Mouse (Mus musculus): Measurements from ENCODE around the gene Pex5l. TPM values are rescaled to one million over a fixed set of nuclear protein-coding genes. Genes with fewer than 3 reads are reported as not detected.

The Pex5l gene
- polyA plus RNA-seq, 1 experiment: 0.43 TPM

DNA sequence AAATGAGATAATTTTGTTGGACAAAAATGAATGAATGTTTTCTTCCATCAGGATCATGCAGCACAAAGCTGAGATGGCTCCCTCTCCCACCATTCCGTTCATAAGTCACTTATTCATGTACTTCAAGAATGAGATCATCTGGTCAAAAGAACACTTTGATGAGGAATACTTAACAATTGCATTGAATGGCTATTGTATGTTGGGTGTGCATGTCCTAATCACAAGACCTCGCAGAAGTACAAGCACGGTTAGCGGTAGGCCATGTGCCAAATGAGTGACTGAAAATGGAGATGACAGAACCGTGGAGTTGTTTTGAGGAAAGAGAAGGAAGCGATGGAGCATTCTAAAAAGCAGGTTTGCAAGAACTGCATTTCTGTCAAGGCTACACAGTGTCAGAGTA is 72.3 kb downstream of the Pex5l start:
- no peak for DNase-seq (ENCODE audit: low read depth, low spot score)
- 88% methylated on average over 6 of the region's 6 CpGs for WGBS

DNA sequence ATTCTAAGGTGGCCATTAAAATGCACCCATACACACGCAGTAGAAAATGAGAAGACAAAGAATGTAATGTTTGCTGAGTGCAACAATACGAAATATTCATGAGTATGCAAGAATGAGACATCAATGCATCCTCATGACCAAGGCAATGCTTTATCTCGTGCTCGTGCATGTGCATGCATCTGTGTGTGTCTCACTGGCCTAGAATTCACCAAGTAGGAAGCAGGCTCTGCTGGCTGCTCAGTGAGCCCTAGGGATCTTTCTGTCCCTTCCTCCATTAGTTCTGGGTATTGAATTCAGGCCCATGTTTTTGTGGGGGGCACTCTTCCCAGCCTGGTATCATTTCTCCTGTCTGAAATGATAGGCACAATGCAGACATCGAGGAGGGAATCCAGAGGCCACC is 74.9 kb downstream of the Pex5l start:
- DNase-seq (ENCODE audit: low read depth, low spot score): no peak
- WGBS: 80% methylated on average over 5 of the region's 5 CpGs

- WGBS: 71% methylated on average over 6 of the region's 6 CpGs
- DNase-seq (ENCODE audit: low read depth, low spot score): no peak
These were observed 79.5 kb downstream of the Pex5l start for GRCm38 (mm10) chr3:33063590-33063989.

DNA sequence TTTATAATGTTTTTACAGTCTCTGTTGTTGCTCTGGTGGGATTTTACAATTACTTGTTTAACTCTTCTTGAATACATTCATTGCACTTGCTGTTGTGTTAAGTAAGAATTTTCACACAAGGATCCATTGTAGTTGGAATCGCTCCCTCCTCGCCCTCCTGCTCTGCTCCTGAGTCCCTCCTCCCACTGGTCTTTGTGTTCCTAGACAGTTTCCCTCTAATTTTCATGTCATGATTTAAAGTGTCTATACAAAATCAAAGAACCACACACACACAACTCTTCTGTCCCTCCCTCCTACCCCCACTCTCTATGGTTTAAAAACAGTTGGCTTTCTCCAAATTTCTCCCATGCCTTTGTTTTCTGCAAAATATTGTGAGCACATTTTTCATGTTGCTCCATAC is 81.6 kb downstream of the Pex5l start:
- DNase-seq (ENCODE audit: low read depth, low spot score): no peak
- 81% methylated on average over 2 of the region's 2 CpGs for WGBS

DNA sequence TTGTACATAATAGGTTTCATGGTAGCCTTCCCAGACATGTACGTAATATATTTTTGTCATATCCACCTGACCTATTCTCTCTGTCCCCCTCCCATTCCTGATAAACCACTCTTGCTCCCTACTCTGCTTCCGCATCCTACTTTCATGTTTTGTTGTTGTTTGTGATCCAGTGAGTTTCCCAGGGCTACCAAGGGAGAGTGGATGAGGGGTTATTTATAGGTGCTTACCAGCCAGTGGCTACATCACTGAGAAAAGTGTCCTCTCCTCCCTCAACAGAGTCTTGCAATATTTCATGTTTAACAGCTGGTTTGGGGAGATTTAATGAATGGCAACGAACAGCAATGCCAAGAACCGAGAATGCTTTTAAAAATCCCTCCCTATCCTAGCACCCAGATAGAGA is 82.0 kb downstream of the Pex5l start:
- WGBS: 71% methylated on average over 4 of the region's 4 CpGs
- DNase-seq (ENCODE audit: low read depth, low spot score): no peak

DNA sequence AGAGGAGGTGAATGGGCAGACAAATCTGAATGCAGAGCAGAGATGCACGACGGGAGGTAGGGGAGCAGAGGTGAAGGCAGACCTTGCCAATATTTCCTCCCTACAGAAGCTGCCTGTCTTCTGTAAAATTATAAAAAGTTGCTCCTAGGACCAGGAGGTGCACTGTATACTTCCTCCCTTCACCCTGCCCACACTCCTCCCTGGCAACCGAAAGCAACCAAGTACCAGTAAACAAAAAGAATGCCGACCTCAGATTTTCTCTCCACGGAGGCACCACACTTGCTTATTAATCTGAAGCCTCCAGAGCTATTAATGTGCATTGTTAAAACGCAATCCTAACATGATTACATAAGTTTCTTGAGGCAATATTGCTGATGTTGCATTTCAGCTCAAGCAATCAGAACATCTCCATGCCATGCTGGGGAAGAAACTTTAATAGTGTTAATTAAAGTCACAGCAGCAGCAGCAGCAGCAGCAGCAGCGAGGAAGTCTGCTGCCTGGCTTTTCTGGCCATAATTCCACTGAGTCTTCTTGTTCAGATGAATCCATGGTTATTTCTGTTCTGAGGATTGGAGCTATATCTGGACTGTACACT is 82.6 kb downstream of the Pex5l start:
- DNase-seq (ENCODE audit: low read depth, low spot score): no peak
- WGBS: 58% methylated on average over 7 of the region's 7 CpGs

DNA sequence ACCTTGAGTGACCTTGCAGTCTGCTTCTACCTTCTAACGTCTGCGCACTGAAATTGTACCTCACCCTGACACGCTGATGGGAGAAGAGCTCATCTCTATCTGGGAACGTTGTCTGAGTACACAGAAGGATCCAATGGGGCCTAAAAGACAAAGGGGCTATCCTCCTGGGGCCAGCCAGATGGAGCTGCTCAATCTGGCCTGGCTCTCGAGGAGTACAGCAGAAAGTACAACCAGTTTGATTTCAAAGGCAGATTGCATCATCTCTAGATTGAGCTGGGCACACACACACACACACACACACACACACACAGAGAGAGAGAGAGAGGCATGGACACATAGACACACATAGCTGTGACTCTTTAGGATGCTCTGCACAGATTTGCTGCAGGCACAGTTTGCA is 94.7 kb downstream of the Pex5l start:
- WGBS: 50% methylated on average over 5 of the region's 5 CpGs
- no peak for DNase-seq (ENCODE audit: low read depth, low spot score)

- no peak for DNase-seq (ENCODE audit: low read depth, low spot score)
- WGBS: 70% methylated on average over 6 of the region's 6 CpGs
These were observed 98.3 kb downstream of the Pex5l start for GRCm38 (mm10) chr3:33044799-33045106.

DNA sequence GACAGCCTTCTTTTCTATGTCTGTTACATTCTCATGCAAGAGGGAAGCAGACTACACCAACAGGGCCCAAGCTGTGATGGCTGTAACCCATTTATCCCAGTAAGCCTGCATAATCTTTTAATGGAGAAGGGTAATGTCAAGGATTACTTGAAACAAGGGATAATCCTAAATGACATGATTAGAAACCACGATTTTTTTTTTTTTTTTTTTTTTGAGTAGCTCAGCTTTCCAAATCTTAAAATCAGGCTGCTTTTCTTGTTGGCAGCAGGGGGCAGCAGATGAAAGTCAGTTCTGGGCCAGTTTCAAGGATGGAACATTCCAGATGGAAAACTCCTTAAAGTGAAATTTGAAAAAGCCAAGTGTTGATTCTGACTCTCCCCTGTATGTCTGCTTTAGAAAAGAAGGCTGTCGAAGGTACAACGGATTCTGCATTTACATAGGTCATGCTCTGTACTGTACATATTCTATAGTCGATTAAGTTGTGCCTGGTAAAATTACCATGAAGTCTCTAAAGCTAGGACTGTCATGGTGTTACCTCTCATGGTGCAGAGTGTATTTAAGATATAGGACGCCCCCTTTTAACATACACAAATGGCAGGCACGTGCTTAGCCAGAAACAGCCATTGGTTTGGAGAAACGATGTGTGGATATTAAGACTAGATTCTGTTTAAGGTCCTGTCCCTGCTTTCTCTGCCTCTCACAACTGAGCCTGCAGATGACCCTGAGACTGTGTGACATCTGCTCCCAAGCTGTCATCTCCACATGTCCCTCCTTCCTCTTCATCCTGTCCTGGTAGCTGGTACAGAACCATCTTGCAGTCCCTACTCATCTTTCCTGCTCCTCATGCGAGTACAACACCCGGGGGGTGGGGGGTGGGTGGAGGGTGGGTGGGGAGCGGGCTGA is 98.9 kb downstream of the Pex5l start:
- 67% methylated on average over 10 of the region's 10 CpGs for WGBS
- no peak for DNase-seq (ENCODE audit: low read depth, low spot score)

GRCm38 (mm10) chr3:33024566-33024965 is 118.5 kb downstream of the Pex5l start:
- WGBS: 45% methylated on average over 5 of the region's 5 CpGs

GRCm38 (mm10) chr3:33003901-33004300 is 139.1 kb downstream of the Pex5l start:
- no peak for DNase-seq (ENCODE audit: low read depth, low spot score)
- 35% methylated on average over 4 of the region's 4 CpGs for WGBS

More at GRCm38 (mm10) chr3:33024566-33024965, 118.5 kb downstream of the Pex5l start:
- no peak for DNase-seq (ENCODE audit: low read depth, low spot score)

GRCm38 (mm10) chr3:33001769-33002168 is 141.3 kb downstream of the Pex5l start:
- 76% methylated on average over 3 of the region's 3 CpGs for WGBS
- DNase-seq (ENCODE audit: low read depth, low spot score): no peak

DNA sequence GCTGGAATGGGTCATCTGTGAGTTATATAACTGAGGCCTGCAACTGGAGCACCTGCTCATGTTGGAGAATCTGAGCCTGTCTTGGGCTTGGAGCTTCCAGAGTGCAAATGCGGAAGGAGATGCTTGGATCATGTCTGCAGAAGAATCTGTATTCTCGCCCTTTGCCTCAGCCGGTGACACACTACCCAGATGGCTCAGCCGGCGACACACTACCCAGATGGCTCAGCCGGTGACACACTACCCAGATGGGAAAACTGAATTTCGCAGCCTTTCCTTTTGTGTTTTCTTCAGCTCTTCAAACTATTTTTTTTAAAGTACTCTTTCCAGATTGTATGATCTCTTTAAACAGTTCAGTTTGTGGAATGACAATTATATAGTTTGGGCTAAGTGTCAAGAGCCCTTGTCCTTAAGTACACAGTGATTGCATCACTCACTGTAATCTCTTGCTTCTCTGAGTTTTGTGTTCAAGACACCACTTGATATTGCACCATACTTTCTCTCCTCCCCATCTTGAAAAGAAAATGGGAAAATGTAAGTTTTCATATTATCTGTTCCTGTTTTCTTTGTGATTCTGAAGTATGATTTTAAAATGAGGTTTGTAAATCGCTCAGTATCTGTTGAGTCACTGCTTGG is 142.5 kb downstream of the Pex5l start:
- WGBS: 88% methylated on average over 8 of the region's 8 CpGs
- no peak for DNase-seq (ENCODE audit: low read depth, low spot score)

DNA sequence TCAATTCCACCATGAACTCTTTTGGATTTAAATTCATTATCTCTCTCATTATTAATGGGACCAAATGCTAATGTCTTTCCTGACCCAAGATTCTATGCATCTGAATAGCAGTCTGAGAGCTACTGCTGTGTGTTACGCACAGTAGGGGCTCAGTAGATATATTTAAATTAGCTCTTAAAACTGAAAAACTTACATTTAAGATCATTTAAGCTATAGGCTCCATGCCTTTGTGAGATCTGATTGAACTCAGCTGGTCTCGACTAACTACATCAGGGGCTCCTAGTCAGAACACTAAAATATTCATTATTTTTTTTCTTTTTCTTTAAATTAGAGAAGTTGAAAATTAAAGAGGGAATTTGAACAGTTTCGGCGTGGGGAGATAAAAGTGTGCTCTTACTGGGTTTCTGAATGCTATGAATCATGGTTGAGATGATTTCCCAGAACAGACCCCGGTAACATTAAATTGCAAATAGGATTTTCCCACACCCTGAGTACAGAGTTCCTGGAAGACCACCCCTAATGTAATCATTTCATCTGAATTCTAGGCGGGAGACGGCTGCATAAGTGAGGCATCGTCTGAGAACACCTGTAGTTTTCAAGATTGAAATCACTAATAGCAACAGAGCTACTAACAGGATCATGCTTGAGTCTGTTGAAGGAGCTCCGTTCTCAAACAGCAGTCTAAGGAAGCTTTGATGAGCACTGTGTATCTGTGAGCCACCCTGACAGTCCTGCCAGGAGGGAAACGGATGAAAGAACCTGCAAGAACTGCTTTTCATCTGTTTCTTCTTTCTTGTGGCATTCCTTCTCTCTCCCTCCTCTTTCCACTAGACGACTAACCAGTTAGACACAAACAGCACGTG is 151.1 kb downstream of the Pex5l start:
- DNase-seq (ENCODE audit: low read depth, low spot score): no peak
- 72% methylated on average over 12 of the region's 12 CpGs for WGBS

DNA sequence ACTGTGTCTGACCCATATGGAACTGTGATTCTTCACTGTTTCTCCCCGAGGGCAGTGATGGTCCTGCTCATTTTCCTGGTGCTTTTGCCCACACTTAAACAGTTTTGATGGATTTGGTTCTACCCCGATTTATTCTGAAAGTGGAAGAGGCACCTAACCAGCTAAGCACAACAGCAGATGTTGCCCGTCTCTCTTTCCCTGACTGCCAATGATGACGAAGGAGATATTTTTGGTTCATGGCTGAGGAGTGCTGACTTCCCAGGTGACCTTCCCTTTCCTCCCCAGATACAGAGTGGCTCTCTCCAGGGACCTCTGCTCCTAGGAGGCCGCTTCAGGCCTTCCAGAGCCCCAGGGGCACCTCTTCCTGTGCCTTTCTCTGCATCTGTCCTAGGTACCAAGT is 155.2 kb downstream of the Pex5l start:
- 70% methylated on average over 5 of the region's 5 CpGs for WGBS
- no peak for DNase-seq (ENCODE audit: low read depth, low spot score)

DNA sequence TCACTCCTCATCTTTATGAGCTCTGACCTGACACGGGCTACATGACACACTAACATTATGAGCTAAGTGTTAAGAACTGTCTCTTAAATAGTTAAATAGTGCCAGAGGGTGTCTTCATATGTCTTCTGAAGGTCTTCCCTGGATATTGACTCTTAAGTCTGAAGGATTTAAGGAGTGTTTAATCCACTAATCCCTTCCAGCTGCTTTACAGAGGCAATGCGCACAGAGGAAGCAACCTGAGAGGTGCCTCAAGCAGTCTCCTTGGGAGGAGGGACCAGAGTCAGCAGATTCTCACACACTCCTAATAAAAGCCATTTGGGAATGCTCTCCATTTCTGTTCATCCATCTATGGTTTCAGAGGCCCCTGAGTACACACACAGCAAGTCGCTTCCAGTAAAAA is 157.9 kb downstream of the Pex5l start:
- DNase-seq (ENCODE audit: low read depth, low spot score): no peak
- 56% methylated on average over 3 of the region's 3 CpGs for WGBS

DNA sequence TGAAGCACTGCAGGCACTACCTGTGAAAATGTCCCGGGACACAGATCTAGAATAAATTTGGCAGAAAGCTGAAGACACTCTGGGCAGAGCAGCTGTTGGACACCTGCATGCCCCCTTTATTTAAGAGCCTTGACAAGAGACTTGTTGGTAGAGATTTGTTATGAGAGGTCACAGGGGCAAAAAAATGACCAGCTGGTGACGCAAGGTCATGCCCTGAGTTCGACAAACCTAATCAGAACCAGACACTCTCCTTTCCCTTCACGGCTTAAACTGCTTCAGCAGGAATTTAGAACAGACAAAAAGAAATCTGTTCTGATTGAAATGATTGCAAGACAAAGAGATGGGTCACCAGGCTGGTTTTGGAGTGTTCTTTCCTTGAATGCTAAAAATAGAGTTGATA is 163.1 kb downstream of the Pex5l start:
- no peak for DNase-seq (ENCODE audit: low read depth, low spot score)
- 63% methylated on average over 4 of the region's 4 CpGs for whole genome bisulfite sequencing

DNA sequence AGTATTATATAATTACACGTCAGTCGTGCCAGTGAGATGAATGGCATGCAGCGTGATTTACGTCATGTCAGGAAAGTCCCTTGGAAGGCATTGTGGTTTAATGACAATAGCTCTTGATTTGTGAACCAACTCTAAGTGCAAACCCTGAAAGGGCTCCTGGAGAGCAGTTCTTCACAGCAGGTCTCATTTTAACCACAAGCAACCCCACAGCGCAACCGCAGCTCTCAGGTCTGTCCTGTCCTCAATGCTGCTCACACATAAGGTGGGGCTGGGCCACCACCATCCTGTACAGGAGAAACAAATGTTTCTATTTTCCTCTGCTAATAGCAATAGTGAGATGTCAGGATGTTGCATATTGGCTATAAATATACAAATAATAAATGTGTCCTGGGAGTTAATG is 163.8 kb downstream of the Pex5l start:
- WGBS: 60% methylated on average over 6 of the region's 6 CpGs

GRCm38 (mm10) chr3:32970257-32970656 is 172.8 kb downstream of the Pex5l start:
- DNase-seq (ENCODE audit: low read depth, low spot score): no peak
- 90% methylated on average over 1 of the region's 1 CpGs for WGBS

More for the DNA sequence above, 163.8 kb downstream of the Pex5l start:
- DNase-seq (ENCODE audit: low read depth, low spot score): no peak

All from large intestine, adult 2 months (tissue).